Mouse (Mus musculus): ENCODE data around the gene Gm9837.

DNA sequence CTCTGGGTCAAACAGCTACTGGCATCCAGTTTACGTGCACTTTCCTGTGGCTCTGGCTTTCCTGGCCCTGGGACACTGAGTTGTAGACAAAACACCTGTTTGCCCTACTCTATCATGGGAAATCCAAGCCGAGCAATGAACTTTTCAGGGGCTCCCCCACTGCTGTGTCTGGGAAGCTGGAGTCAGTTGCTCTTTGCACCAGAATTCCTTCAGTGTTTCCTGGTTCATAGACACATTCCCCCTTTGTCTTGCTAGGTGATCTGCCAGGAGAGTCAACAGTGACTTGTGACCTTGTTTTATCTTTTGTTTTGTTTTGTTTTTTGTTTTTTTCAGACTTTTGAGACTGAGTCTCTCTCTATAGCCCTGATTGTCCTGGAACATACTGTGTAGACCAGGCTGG lies 18.9 kb downstream of the Gm9837 start:
- TF ChIP-seq CTCF (IDR thresholded peaks at IDR 0.05; ENCODE audit: borderline replicate concordance, insufficient read depth, low read depth, low read length) (no peak), POLR2A (IDR thresholded peaks at IDR 0.05; ENCODE audit: borderline replicate concordance, insufficient read depth, low read length) (no peak)

All from cerebellum, adult 2 months (tissue).